Comparison of ENCODE assay signal across 8 mouse cellular contexts in the genomic region with DNA sequence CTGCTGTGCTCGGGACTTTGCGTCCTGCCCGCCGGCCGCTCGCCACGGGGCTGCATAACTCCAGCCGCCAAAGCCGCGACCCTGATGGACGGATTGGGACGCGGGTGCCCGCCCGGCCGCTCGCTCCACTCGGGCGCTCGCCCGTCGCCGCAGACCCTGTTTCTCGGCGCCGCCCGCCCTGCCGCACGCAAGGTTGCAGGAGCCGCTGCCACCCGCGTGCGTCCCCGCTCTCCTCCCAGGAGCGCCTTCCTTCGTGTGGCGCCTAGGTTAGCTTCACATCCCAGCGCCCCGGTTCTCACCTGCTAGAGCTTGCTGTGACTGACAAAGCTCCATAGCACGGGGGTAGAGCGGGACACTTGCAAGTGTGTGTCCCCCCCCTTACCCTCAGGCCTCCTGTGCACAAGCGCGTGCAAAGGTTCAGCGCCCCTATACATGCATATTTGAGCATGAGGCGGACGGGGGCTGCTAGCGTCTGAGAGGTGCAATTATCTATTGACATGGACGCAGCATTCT. TPM values are rescaled to one million over a fixed set of nuclear protein-coding genes. Genes with fewer than 3 reads are reported as not detected.
DNase-seq lines count a peak whose midpoint lies in the region; ATAC-seq and TF ChIP-seq lines count a peak whose summit lies in the region.

A gene (minus strand): TSS at position 157 of the 513 bp plus-strand sequence.

- intact Hi-C loops in gastrocnemius, adult 2 months (cut with DNase I), result loop anchor here (2.0 kb wide), 1 partner anchor 32 kb away; a partner anchor contains a TSS

- H3K36me3 ChIP-seq in hindbrain, embryonic 15.5 days, result peaks cover 35% of the 10 kb centered on the region

- under 1% methylated on average over 21 of the region's 48 CpGs for WGBS in hindbrain, embryonic 15.5 days

- DNase-seq in ZHBTc4 (ENCODE audit: low read depth, low spot score), result peak; percentile 85
- DNase-seq in cerebellum, postnatal 36 days, result peak; percentile 80 to 86
- peak; percentile 88 for DNase-seq in gastrocnemius, adult 2 months
- peak; percentile 51 to 67 for DNase-seq in left cerebral cortex, adult 8-10 months (ENCODE audit: low spot score in 2 of 2)
- DNase-seq in right cerebral cortex, adult 2 months (ENCODE audit: low spot score in 2 of 2), result peak; percentile 59 to 75
- DNase-seq in urinary bladder, postnatal 25 days (ENCODE audit: low spot score), result peak; percentile 71

- ATAC-seq in hindbrain, embryonic 15.5 days (ENCODE audit: low FRiP score, low read depth), result peak; percentile 49
- peak; percentile 37 for ATAC-seq in megakaryocyte, adult 5-6 weeks (ENCODE audit: poor library complexity, severe bottlenecking)

- H3K27me3 ChIP-seq in hindbrain, embryonic 15.5 days, result no peaks in the 10 kb centered on the region

- H3K4me1 ChIP-seq in hindbrain, embryonic 15.5 days (replicated peaks), result peaks cover 20% of the 10 kb centered on the region

- no peak for TF ChIP-seq CTCF in gastrocnemius, adult 2 months (IDR thresholded peaks at IDR 0.05)

- H3K4me2 ChIP-seq in hindbrain, embryonic 15.5 days, result peak within 1 kb of the TSS; percentile 93

- peak within 1 kb of the TSS; percentile 90 for H3K27ac ChIP-seq in gastrocnemius, adult 2 months
- H3K27ac ChIP-seq in hindbrain, embryonic 15.5 days (replicated peaks), result peak within 1 kb of the TSS; percentile 93

- peak within 1 kb of the TSS; percentile 92 for H3K4me3 ChIP-seq in gastrocnemius, adult 2 months
- H3K4me3 ChIP-seq in hindbrain, embryonic 15.5 days, result peak within 1 kb of the TSS; percentile 97

- H3K9me3 ChIP-seq in hindbrain, embryonic 15.5 days, result no peaks in the 10 kb centered on the region

- peak within 1 kb of the TSS; percentile 82 for H3K9ac ChIP-seq in hindbrain, embryonic 15.5 days

RNA-seq across cellular contexts. Expression of the gene that starts here (rescaled TPM):
- 1 to 10 TPM; 5.8 to 7.6 TPM for total RNA-seq in gastrocnemius, adult 2 months (2021)
- polyA plus RNA-seq in hindbrain, embryonic 15.5 days (2015; fragmentation: Nextera tagmentation; extraction: Ambion mirVana), result 26.1 and 30.4 TPM in 2 replicates
- 10 to 100 TPM; 33.2 to 40.5 (median 38.6) TPM for total RNA-seq in left cerebral cortex, adult 8-10 months (2022)
- total RNA-seq in megakaryocyte, adult 5-6 weeks (2015), result 8.5 and 10.5 TPM in 2 replicates
- total RNA-seq in megakaryocyte, adult 5-6 weeks (2017), result 11.2 and 14.1 TPM in 2 replicates

Comparison
In these comparisons a context has a peak if more than half of its experiments do, and no peak if none do; other contexts are left out.
1. Peak in every context shown above with its lines: DNase-seq, ATAC-seq, H3K4me3 ChIP-seq and H3K27ac ChIP-seq.